Mouse (Mus musculus) megakaryocyte progenitor cell, adult 5-6 weeks (primary cell): ENCODE results near the gene AC131692.1. TPM values are rescaled to one million over a fixed set of nuclear protein-coding genes. Genes with fewer than 3 reads are reported as not detected.
"Not testable (repeated sequence)": the region's sequence is repeated elsewhere in the genome, so short reads cannot be mapped to it uniquely, and the experiment has no call there.

Experiments
- ATAC-seq: replicated peaks from 2 replicates; pipeline ENCODE4 v1.8.0; 2016; ENCODE audit warnings: mild to moderate bottlenecking, moderate TSS enrichment, inconsistent platforms; ENCODE audit not compliant: poor library complexity
- total RNA-seq, 2 experiments: library from RNA; stranded (forward) in 1 of 2; stranded (reverse) in 1 of 2; fragments of 157-497, 149-512 nt in 1 of 2; fragments of 200-1000 nt in 1 of 2; gene quantifications; 2 replicates each; pipeline versions ENCODE4 v1.2.3 to v1.2.4; 2015 to 2017

Gene AC131692.1
- total RNA-seq, 2 experiments from 2014 or later = 0.30 TPM; not detected in 1

DNA sequence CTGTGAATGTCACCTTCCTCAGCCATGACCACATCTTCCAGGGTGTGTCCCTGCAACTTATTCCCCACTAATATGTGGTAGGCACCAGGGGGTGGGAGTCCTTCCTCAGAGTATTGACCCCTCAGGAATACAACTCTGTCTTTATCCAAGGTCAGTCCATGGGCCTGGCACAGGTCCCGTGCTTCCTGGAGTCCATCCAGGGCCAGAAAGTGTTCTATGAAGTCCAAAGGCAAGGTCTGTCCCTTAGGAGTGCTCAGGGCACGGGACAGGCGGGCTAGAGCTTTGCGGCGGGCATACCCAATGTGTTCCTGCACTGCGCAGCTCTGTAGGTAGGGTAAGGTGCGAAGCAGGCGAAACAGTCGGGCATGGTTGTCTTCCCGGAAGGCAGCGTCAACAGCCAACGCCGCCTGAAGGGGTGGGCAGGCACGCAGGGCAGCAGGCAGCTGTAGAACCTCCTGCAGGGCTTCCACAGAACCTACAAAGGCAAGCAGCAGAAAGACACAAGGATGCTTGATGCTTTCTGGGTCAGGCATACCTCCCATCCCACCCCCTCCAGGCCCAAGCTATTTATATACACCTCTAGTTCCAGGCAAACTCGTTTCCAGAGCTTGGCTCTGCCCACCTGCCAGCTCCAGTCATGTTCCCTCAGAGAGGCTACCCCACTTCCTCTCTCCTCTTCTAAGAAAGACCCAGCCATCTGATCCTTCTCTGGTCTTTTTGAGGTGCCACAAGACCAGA, 22.1 kb downstream of the AC131692.1 start:
- no peak for ATAC-seq

DNA sequence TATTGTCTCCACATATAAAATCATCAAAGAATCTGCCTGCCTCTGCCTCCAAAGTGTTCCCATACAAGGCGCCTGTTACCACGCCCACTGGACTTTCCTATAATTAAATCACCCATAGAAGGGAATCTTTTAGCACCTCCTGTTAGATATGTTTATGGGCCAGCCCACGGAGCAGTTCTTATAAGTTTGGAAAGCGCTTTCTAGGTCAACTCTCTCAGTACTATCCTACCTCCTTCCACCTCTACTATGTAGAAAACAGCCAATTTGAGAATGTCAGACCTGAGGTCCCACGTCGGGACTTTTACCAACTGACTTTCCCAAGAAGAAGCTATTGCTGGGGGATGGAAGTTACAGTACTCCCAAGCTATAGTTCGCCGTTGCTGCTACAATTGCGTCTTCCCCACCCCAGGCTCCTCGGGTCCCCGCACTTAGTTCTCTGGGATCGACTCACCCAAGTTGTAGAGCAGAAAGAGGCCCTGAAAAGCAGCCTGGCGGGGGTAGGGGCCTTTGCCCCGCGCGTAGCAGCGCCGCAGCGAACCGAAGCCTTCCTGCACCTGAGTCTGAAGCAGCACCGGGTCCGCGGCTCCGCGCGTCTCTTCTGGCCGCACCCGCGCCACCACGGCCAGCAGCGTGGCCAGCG, 23.2 kb downstream of the AC131692.1 start:
- ATAC-seq = no peak

DNA sequence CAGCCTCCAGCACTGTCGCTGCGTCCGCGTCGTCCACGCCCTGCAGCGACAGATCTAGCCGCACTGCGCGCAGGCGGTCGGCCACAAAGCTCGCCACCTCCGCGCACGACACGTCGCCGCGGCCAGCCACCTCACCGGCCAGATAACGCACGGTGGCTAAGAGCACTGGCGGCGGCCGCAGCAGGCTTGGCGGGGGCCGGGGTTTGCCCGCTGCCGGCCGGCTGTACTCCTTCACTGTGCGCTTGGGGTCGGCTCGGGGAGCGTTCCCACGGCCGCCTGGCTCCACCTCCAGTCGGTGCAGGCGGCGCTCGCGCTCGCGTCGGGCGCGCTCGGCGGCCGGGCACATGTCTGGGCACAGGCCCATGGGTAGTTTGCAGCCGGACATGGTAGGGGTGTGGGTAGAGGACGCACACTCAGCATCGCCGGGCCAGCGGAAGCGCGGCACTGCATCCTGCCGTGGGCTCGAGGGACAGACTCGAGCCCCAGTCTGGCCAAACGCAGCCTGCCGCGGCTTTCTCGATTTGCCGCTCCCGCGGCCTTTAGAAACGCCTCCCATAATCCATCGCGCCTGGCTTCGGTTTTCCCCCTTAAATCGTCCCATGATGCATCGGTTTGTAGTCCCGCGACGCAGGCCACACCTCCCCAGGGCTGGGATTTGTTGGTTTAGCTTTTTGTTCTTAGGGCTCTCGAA, 23.9 kb downstream of the AC131692.1 start, which contains the start of gene Sac3d1:
Sac3d1 (minus strand) TSS at position 665 of the 691 bp plus-strand sequence.
- peak; percentile 91 for ATAC-seq

DNA sequence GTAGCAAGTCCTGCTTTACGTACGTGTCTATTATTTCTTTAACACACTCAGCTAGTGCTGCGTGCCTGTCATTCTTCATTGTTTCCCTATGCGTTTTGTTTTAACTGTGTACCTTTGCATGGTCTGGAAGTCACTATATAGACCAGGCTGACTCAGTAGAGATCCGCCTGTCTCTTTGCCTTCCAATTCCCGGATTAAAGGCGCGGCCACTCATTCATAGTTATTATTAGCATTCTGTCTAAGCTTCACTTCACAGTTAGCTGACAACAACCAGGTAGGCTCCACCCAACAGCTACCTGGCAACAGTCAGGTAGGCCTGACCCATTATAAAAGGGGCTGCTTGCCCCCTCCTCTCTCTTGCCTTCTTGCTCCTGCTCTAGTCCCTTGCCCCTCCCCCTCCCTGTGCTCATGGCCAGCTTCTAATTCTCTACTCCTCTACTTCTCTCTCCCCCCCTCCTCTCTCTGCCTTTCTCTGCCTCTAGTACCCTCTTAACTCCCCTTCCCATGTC, 24.5 kb downstream of the AC131692.1 start:
- ATAC-seq = no peak

DNA sequence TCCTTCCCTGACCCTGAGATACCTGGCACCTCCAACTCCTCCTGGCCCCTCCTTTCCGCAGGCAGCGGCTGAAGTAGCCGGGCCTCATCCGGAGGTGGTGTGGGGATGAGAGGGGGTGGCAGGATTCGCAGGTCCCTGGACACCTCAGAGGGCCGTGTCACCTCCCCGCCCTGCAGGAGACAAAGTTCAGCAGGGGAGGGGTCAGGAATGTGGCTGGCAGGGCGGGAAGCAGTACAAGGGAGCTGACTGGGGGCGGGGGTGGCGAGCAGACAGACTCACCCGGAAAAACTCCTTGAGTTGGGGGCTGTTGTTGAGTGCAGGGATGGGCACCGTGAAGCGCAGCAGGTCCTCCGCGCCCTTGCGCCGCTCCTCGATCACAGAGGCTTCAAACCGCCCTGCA, 27.5 kb downstream of the AC131692.1 start:
- ATAC-seq = no peak

DNA sequence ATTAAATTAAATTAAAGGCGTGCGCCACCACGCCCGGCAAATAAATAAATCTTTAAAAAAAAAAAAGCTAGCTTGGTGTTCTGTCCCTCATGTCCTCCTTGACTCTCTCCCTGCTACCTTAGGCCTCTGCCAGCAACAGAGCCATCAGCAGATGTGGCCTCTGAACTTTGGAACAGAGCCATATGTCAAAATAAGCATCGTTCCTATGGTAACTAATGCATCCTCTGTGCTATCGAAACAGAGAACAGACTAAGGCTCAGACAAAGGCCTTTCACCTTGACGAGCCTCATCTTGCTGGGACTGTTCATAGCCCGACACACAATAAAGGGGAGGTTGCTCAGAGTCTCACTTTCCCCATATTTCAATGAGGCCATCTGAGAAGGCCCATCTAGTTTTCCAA, 29.1 kb downstream of the AC131692.1 start:
- no peak for ATAC-seq

DNA sequence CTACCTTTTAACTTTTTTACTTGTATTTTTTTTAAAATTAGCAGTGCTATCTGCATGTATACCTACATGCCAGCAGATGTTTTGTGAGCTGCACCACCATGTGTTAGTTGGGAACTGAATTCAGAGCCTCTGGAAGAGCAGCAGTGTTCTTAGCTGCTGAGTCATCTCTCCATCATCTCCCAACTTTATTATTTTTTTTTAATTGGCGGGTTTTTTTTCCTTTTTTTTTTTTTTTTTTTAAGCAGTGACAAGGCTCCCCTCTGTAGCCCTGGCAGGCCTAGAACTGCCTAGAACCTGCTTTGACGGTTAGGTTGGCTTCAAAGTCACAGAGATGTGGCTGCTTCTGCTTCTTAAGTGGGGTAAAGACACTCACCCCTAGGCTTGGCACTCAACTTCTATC, 30.7 kb downstream of the AC131692.1 start:
- ATAC-seq = no peak

DNA sequence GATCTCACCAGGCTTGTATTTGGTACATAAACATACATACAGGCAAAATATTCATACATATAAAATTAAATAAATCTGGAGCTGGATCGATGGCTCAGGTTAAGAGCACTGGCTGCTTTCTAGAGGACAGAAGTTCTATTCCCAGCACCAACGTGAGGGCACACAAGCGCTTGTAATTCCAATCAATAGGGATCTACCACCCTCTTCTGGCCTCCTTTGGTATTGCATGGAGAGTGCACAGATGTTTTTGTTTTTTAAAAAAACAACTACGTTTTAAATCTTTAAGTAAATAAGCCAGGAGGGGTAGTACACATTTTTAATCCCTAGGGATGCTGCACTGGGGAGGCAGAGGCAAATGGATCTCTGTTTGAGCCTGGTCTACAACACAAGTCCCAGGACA, 32.1 kb downstream of the AC131692.1 start:
- ATAC-seq = peak; percentile 48

DNA sequence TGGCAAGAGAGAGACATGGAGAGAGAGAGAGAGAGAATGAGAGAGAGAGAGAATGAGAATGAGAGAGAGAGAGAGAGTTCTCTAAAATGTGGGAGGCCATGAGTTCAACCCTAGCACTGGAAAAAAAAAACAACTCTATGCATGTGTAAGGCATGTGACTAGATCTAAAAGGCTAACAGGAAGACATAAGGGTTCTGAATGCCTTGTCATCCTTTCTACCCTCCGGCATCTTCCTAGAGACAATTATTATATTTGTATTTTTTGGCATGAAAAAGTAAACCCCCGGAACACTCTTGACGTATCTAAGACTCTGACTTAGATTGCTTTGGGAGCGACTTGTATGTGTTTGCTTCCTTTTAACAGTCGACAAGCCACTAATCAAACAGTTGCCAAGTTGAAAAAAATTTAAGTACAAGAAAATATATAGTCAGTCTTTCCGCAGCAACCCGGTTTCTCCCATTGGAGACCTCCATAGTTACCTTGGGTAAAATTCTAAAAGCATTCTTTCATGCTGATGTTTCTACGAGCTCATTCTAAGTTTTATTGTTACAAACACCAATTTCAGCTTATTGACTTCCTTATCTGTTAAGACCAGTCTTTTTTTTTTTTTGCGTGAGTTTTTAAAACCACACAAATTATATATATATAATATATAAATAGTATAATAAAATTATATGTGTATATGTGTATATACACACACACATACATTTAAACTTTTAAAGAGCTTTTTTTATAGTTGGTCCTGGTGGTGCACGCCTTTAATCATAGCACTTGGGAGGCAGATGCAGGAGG, 32.8 kb downstream of the AC131692.1 start:
- no peak for ATAC-seq

DNA sequence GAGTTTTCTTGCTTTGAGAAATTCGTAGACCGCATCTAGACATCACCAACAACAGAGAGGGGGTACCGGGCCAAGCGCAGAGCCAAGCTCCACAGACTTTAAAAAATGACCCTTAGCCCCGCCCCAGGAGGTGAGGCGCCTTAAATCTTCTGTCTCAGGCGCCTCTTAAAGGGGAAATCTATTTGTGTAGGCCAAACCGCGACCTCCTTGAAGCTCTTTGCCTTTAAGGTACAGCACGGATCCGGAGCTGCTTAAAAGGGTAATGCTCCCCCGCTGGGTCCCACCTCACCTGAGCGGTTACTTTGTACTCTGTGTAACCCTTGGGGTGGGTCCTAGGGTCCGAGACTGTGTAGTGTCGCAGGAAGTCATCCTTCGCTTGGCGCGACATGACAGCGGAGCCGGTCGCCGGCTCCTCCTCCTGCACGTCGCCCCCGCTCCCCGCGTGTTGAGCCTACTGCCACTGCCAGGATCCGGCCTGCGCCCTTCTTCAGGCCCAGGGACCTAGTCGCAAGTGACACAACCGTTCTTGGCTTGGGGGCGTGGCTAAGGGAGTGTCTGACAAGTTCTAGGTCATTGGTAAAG, 33.6 kb downstream of the AC131692.1 start, which contains the start of gene Snx15:
Snx15 (minus strand) TSS at position 545 of the 582 bp plus-strand sequence.
- peak; percentile 91 for ATAC-seq

DNA sequence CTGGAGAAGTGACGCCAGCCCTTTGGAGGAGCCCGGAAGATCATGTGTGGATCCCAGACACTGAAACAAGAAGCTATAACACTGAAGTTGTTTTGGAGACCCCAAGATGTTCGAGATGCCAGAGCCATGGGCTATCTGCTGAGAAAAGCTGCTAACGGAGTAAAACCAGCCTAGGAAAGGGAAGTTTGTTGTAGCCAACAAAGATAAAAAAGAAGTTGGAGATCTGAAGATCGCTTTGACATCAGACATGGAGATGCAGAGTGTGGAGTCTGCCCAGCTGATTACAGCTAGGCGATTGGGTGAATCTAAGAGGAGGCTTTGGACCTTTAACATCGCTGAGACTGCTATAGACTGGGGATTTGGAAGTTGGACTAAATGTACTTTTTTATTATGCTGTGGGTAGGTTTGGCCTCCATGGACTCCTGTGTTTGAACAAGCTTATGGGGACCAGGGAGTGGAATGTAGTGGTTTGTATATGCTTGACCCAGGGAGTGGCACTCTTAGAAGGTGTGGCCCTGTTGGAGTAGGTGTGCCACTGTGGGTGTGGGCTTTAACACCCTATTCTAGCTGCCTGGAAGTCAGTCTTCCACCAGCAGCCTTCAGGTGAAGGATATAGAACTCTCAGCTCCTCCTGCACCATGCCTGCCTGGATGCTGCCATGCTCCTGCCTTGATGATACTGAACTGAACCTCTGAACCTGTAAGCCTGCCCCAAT, 36.4 kb downstream of the AC131692.1 start:
- not testable (repeated sequence) for ATAC-seq

DNA sequence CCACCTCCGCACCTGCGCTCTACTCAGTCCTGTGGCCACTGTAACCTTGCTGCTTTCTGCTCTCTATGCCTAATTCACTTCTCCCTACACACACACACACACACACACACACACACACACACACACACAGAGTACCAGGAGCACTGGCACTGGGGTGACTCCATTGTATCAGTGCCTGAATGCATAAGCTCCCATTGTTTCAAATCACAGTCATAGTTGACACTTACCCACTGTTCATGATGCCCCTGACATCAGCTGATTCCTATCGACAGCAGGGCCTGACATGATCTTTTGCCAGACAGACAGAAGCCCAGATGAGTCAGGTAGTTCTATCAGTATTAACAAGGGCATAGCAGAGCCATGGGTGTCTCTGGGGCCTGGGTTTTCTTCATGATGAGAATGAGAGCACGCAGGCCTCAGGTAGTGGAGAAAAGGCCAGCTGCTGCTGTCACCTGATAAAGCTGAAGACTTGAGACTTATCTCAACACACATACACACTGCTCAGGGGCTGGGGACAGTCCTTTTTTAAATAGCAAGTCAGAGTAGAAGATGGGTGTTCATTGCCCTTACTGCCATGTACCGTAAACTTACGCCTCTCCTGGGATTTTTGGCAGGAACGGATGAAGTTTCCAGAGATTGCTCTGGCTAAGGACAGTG, 38.1 kb downstream of the AC131692.1 start:
- ATAC-seq = peak; percentile 47

DNA sequence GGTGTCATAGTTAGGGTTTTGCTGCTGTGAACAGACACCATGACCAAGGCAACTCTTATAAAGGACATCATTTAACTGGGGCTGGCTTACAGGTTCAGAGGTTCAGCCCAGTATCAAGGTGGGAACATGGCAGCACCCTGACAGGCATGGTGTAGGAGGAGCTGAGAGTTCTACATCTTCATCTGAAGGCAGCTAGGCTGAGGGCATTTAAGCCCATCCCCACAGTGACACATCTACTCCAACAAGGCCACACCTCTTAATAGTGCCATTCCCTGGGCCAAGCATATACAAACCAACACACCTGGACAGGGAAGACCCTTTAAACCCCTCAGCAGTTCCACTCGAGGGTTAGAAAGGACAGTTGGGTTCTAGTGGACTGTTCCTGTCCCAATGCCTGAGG, 39.0 kb downstream of the AC131692.1 start:
- not testable (repeated sequence) for ATAC-seq

DNA sequence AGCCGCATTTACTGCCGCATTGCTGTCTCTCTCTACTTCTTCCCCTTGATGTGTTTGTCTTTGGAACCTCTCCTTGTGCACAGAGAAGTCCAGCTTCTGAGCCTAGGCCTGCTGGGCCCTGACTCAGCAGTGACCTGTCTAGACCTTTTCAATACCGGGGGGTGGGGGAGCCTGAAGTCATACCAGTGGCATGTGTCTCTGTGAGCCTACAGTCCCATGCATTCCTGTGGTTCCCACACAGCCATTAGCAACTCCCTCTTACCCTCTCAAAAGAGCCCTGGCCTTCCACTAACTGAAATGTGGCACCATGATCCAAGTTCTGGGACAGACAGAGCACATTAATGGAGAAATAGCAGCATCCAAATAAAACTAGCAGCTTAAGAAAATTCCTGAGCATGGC, 42.2 kb downstream of the AC131692.1 start:
- no peak for ATAC-seq

DNA sequence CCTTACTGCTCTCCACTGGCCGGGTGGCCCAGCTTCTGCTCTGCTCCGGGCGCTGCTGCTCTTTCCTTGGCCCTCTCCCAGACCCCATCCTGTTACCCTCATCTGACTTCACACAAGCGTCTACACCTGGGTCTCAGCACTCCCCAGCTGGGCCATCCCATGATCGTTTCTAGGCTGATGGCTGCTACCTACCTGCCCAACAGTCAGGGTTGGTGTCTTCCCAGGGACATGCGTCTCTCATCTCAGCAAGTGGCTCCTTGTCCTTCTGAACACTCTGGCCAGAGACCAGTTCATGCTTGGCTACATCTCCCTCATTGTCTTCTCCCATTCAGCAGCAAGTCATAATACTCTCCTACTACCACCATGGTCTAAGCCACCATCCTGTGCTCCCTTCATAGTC, 45.5 kb downstream of the AC131692.1 start:
- ATAC-seq = no peak

DNA sequence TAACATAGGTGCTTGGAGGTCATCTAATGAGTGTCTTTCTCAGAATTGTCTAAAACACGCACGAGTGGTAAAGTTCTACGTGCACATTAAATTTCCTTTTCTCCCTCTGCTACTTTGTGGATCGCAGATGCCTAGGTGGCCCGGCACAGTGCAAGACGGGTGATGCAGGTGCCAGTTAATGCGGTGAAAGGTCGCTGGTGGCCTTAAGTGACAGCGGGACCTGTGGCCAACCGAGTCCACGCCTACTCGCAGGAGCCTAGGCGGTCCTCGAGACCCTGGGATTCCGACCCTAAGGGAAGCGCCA, 46.1 kb downstream of the AC131692.1 start:
- ATAC-seq = no peak; the same call in 1 of the 2 replicates

DNA sequence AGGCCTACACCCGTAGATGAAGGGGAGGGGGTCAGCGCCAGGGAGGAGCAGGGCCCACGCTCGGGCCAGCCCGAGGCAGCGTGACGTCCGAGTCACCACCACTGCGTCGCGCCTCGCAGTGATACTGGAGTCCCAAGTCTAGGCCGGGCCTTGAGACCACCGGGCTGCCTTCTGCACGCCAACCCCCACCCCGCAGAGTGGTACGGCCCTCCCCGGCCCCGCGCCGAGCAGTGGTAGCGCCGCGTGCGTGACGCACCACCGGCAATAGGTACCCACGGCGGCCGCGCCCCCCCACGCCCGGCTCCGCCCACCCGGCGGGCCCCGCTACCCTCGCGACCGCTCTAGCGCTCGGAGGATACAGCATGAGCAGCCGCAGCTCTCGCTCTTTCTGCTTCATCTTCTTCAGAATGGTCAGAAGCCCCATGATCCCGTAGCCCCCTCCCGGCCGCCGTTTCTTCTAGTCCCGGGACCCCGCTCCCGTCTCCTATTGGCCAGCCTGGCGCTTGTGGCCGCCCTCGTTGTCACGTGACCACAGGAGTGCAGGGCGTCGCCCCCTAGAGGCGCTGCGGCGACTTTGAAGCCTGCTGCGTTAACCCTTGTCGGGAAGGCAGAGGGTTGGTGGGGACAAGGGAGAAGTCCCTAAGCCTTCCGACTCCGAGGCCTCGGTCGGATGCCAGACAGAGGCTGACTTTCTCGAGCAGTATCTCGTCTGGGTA, 46.6 kb downstream of the AC131692.1 start, which contains the start of gene Batf2:
Batf2 (plus strand) TSS at position 306 of the 716 bp plus-strand sequence.
- ATAC-seq = peak; percentile 85

DNA sequence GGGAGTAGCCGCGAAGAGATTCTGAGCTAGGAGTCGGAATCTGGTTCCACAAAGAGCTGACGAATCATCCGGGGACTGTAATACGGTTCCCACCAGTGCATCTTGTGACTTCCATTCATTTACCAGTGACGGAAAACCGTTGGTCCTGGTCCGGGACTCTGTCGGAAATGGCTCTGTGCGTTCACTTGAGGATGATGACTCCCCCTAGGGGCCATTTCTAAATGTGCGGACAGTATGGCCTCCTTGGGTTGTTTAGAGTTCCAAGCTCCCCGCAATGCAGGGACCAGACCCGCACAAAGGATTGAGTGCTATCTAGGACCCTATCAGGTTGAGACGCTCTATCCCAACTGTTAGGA, 47.2 kb downstream of the AC131692.1 start, which contains the start of gene Arl2:
Arl2 (minus strand) TSS at position 155 of the 356 bp plus-strand sequence.
- ATAC-seq = peak; percentile 78

DNA sequence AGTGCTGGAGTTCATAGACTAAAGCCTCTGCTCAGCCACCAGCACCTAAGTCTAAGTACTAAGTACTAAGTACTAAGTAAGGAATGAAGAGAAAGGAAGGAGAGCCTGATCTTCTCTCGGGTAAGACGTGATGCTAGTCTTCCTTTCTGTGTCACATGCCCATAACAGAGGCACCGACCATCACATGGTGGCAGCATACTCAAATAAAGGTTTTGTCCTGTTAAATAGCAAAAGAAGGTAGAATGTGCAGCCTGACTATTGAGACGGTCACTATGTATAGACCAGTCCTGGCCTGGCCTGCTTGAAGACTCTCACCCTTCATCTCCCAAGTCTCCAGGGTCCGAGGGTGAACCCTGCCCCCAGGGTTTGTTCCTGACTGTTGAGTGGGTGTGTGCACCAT, 50.6 kb downstream of the AC131692.1 start:
- ATAC-seq = no peak
